9 mouse cellular contexts compared by ENCODE assay signal in genomic region chr19:10604534-10604933, GRCm38 (mm10). TPM values are rescaled to one million over a fixed set of nuclear protein-coding genes. Genes with fewer than 3 reads are reported as not detected.
A peak's percentile ranks its signal among the peaks of the same experiment; 100 is the strongest.
DNase-seq lines count a peak whose midpoint lies in the region; ATAC-seq and TF ChIP-seq lines count a peak whose summit lies in the region.
"Had no signal": no experiment of that assay in that cellular context is flagged by ENCODE, and none has a peak within 500 bp of the region (broad histone marks: within the 10 kb centered on the region; RNA-seq: fewer than 3 reads in every experiment).

No protein-coding gene starts in this region.

- peak overlapping the region; percentile 85 for H3K4me2 ChIP-seq in hindbrain, embryonic 16.5 days (ENCODE audit: low read length)
- H3K4me2 ChIP-seq in neural tube, embryonic 12.5 days (replicated peaks) = peak overlapping the region; percentile 80

- TF ChIP-seq CTCF in liver, adult 2 months (IDR thresholded peaks at IDR 0.05; ENCODE audit: low read depth, low read length) = no peak

- WGBS in liver, adult 2 months = 15% methylated on average over 3 of the region's 3 CpGs
- WGBS in hindbrain, embryonic 16.5 days = 63% methylated on average over 3 of the region's 3 CpGs
- WGBS in neural tube, embryonic 12.5 days = 54% methylated on average over 3 of the region's 3 CpGs

- H3K9me3 ChIP-seq in hindbrain, embryonic 16.5 days (ENCODE audit: control insufficient read depth, low read length) = no peaks in the 10 kb centered on the region
- H3K9me3 ChIP-seq in neural tube, embryonic 12.5 days = no peaks in the 10 kb centered on the region

- peaks cover 19% of the 10 kb centered on the region for H3K4me1 ChIP-seq in liver, adult 2 months (ENCODE audit: control insufficient read depth, insufficient read depth, low read length)
- H3K4me1 ChIP-seq in hindbrain, embryonic 16.5 days (ENCODE audit: control insufficient read depth, insufficient read depth, low read depth, low read length) = peaks cover 26% of the 10 kb centered on the region
- H3K4me1 ChIP-seq in neural tube, embryonic 12.5 days = peaks cover 26% of the 10 kb centered on the region

- H3K79me2 ChIP-seq in liver, adult 2 months (ENCODE audit: control insufficient read depth, insufficient read depth, low read length) = peaks cover 28% of the 10 kb centered on the region; the same call in 1 of the 2 replicates

- DNase-seq in liver, adult 2 months (ENCODE audit: extremely low read depth, low read depth, low spot score) = no peak
- no peak for DNase-seq in liver
- peak; percentile 24 for DNase-seq in cerebellum, adult 9-11 months
- no peak for DNase-seq in gastrocnemius, adult 18-20 months (ENCODE audit: low spot score)
- no peak for DNase-seq in left cerebral cortex, postnatal 36 days (ENCODE audit: low spot score in 2 of 2)
- no peak for DNase-seq in B cell, adult 2 months

- intact Hi-C loops in left cerebral cortex, postnatal 36 days (cut with DNase I) = loop anchor here (2.0 kb wide), 1 partner anchor 50 kb away; no protein-coding TSS in a partner anchor

- no peak for ATAC-seq in hindbrain, embryonic 16.5 days
- no peak for ATAC-seq in neural tube, embryonic 12.5 days (ENCODE audit: low FRiP score, low read depth)

- H3K9ac ChIP-seq in liver, adult 2 months (ENCODE audit: low read depth, low read length) = peak overlapping the region; percentile 87
- H3K9ac ChIP-seq in hindbrain, embryonic 16.5 days (ENCODE audit: low read depth, low read length) = peak overlapping the region; percentile 86
- peak overlapping the region; percentile 68 for H3K9ac ChIP-seq in neural tube, embryonic 12.5 days

- H3K27ac ChIP-seq in liver, adult 2 months (replicated peaks; ENCODE audit: insufficient read depth, low read depth, low read length) = peak overlapping the region; percentile 85
- peak overlapping the region; percentile 92 for H3K27ac ChIP-seq in hindbrain, embryonic 16.5 days (ENCODE audit: low read depth, low read length)
- peak overlapping the region; percentile 65; the same call in 1 of the 2 replicates for H3K27ac ChIP-seq in neural tube, embryonic 12.5 days

- peak overlapping the region; percentile 89 for H3K4me3 ChIP-seq in liver, adult 2 months (ENCODE audit: insufficient read depth, low read depth, low read length)
- peak overlapping the region; percentile 72 for H3K4me3 ChIP-seq in hindbrain, embryonic 16.5 days (ENCODE audit: low read length)
- H3K4me3 ChIP-seq in neural tube, embryonic 12.5 days = peak overlapping the region; percentile 98

- H3K27me3 ChIP-seq in liver, adult 2 months (ENCODE audit: control insufficient read depth, insufficient read depth, low read length) = no peaks in the 10 kb centered on the region
- H3K27me3 ChIP-seq in hindbrain, embryonic 16.5 days (replicated peaks; ENCODE audit: control insufficient read depth, insufficient read depth, low read length) = no peaks in the 10 kb centered on the region
- no peaks in the 10 kb centered on the region for H3K27me3 ChIP-seq in neural tube, embryonic 12.5 days (replicated peaks)

- no peak for TF ChIP-seq POLR2A in liver, adult 2 months (IDR thresholded peaks at IDR 0.05; ENCODE audit: extremely low read depth, insufficient read depth, low read length)

- peaks cover 33% of the 10 kb centered on the region for H3K36me3 ChIP-seq in liver, adult 2 months (ENCODE audit: control insufficient read depth, insufficient read depth, low read length)
- peaks cover 18% of the 10 kb centered on the region for H3K36me3 ChIP-seq in hindbrain, embryonic 16.5 days (ENCODE audit: control insufficient read depth, insufficient read depth, low read length)
- peaks cover 27% of the 10 kb centered on the region for H3K36me3 ChIP-seq in neural tube, embryonic 12.5 days

RNA-seq across cellular contexts. Expression of gene Ddb1, which starts 0.6 kb away (rescaled TPM):
- 128 and 138 TPM in 2 replicates for total RNA-seq in liver, adult 2 months (2014; rRNA removed)
- polyA plus RNA-seq in liver, adult 2 months (2012; rRNA removed) = 51.9 and 63.5 TPM in 2 replicates
- polyA plus RNA-seq in hindbrain, embryonic 16.5 days (2015; fragmentation: Nextera tagmentation; extraction: Ambion mirVana) = 203 and 237 TPM in 2 replicates
- polyA plus RNA-seq in neural tube, embryonic 12.5 days (2016; fragmentation: Nextera tagmentation; extraction: Ambion mirVana) = 369 and 375 TPM in 2 replicates
- total RNA-seq in gastrocnemius, adult 18-20 months (2021) = 100 to 1,000 TPM; 127 to 132 TPM
- total RNA-seq in left cerebral cortex, postnatal 36 days (2021) = 100 to 1,000 TPM; 193 to 209 TPM

RNA-seq across cellular contexts. Expression of gene Tkfc, which starts 0.9 kb away (rescaled TPM):
- total RNA-seq in liver, adult 2 months (2014; rRNA removed) = 72.6 and 87.6 TPM in 2 replicates
- 294 and 417 TPM in 2 replicates for polyA plus RNA-seq in liver, adult 2 months (2012; rRNA removed)
- 24.4 and 26.3 TPM in 2 replicates for polyA plus RNA-seq in hindbrain, embryonic 16.5 days (2015; fragmentation: Nextera tagmentation; extraction: Ambion mirVana)
- polyA plus RNA-seq in neural tube, embryonic 12.5 days (2016; fragmentation: Nextera tagmentation; extraction: Ambion mirVana) = 20.6 and 21.2 TPM in 2 replicates
- total RNA-seq in gastrocnemius, adult 18-20 months (2021) = 1 to 10 TPM; 3.2 to 4.6 TPM
- total RNA-seq in left cerebral cortex, postnatal 36 days (2021) = 10 to 100 TPM; 20.0 to 23.1 TPM

RNA-seq across cellular contexts. Expression of gene Tmem138, which starts 27.4 kb away (rescaled TPM):
- total RNA-seq in liver, adult 2 months (2014; rRNA removed) = 1.5 and 1.7 TPM in 2 replicates
- polyA plus RNA-seq in liver, adult 2 months (2012; rRNA removed) = 2.8 and 3.3 TPM in 2 replicates
- 36.2 and 41.4 TPM in 2 replicates for polyA plus RNA-seq in hindbrain, embryonic 16.5 days (2015; fragmentation: Nextera tagmentation; extraction: Ambion mirVana)
- polyA plus RNA-seq in neural tube, embryonic 12.5 days (2016; fragmentation: Nextera tagmentation; extraction: Ambion mirVana) = 41.6 and 42.9 TPM in 2 replicates
- total RNA-seq in gastrocnemius, adult 18-20 months (2021) = 1 to 10 TPM in 1 of 2 experiments, under 1 TPM in 1; 0.87 to 1.0 TPM
- total RNA-seq in left cerebral cortex, postnatal 36 days (2021) = 10 to 100 TPM; 11.6 to 16.5 TPM

RNA-seq across cellular contexts. Expression of gene Cyb561a3, which starts 27.6 kb away (rescaled TPM):
- total RNA-seq in liver, adult 2 months (2014; rRNA removed) = 8.9 and 13.8 TPM in 2 replicates
- polyA plus RNA-seq in liver, adult 2 months (2012; rRNA removed) = 29.7 and 32.5 TPM in 2 replicates
- 22.1 and 22.4 TPM in 2 replicates for polyA plus RNA-seq in hindbrain, embryonic 16.5 days (2015; fragmentation: Nextera tagmentation; extraction: Ambion mirVana)
- polyA plus RNA-seq in neural tube, embryonic 12.5 days (2016; fragmentation: Nextera tagmentation; extraction: Ambion mirVana) = 16.2 and 16.6 TPM in 2 replicates
- total RNA-seq in gastrocnemius, adult 18-20 months (2021) = 1 to 10 TPM; 5.5 to 6.6 TPM
- total RNA-seq in left cerebral cortex, postnatal 36 days (2021) = 10 to 100 TPM; 11.8 to 13.9 TPM

RNA-seq across cellular contexts. Expression of gene Vwce, which starts 29.5 kb away (rescaled TPM):
- total RNA-seq in liver, adult 2 months (2014; rRNA removed) = 4.5 and 6.2 TPM in 2 replicates
- polyA plus RNA-seq in liver, adult 2 months (2012; rRNA removed) = 24.8 and 30.7 TPM in 2 replicates
- polyA plus RNA-seq in hindbrain, embryonic 16.5 days (2015; fragmentation: Nextera tagmentation; extraction: Ambion mirVana) = 1.2 and 1.5 TPM in 2 replicates
- polyA plus RNA-seq in neural tube, embryonic 12.5 days (2016; fragmentation: Nextera tagmentation; extraction: Ambion mirVana) = 0.33 and 0.87 TPM in 2 replicates
- total RNA-seq in gastrocnemius, adult 18-20 months (2021) = not detected
- under 1 TPM; 0.35 to 0.66 TPM for total RNA-seq in left cerebral cortex, postnatal 36 days (2021)
- total RNA-seq: common myeloid progenitor, adult 5-6 weeks had no signal
